Mouse (Mus musculus) olfactory bulb, adult 2 months (tissue): ENCODE measurements around the gene Akap7. TPM values are rescaled to one million over a fixed set of nuclear protein-coding genes. Genes with fewer than 3 reads are reported as not detected.

ENCODE experiments used
- H3K27ac ChIP-seq: fragments of 200-500 bp; 2 replicates; pipeline ENCODE4 v1.5.1; 2012; ENCODE audit warnings: low read depth, low read length; ENCODE audit not compliant: insufficient read depth
- H3K4me1 ChIP-seq: fragments of 200-500 bp; 2 replicates; pipeline ENCODE4 v1.6.1; 2012; ENCODE audit warnings: low read length; ENCODE audit not compliant: control insufficient read depth, insufficient read depth
- H3K4me3 ChIP-seq: fragments of 200-500 bp; 2 replicates; pipeline ENCODE4 v1.5.1; 2012; ENCODE audit warnings: mild to moderate bottlenecking, low read depth, low read length, moderate library complexity; ENCODE audit not compliant: insufficient read depth
- CTCF ChIP-seq: fragments of 200-500 bp; IDR thresholded peaks from 2 replicates; pipeline ENCODE4 v1.5.1; 2012; ENCODE audit warnings: low read depth, mild to moderate bottlenecking, low read length, moderate library complexity; ENCODE audit not compliant: insufficient read depth
- POLR2A ChIP-seq: fragments of 200-500 bp; IDR thresholded peaks from 2 replicates; pipeline ENCODE4 v1.6.1; 2012; ENCODE audit warnings: mild to moderate bottlenecking, low read depth, low read length, moderate library complexity; ENCODE audit not compliant: insufficient read depth
- WGBS: fragments of 180-500 bp; shearing (Covaris S2); methylation state at CpG from one replicate; pipeline ENCODE4 v1.1.7; 2018; 5-methylcytosine and 5-hydroxymethylcytosine counted together
- polyA plus RNA-seq: library from polyadenylated mRNA; stranded (reverse); fragments of >200 nt; gene quantifications from 2 replicates; pipeline ENCODE4 v1.2.4, GENCODE M21; 2012; ENCODE audit warnings: low replicate concordance; ENCODE audit not compliant: missing spikeins, insufficient read depth, insufficient read length

The Akap7 gene
- polyA plus RNA-seq, 1 experiment: not detected

GRCm38 (mm10) chr10:25321198-25321597 is 13.5 kb upstream of the Akap7 start:
- no peak overlapping the region for H3K4me3 ChIP-seq
- H3K27ac ChIP-seq: no peak overlapping the region
- whole genome bisulfite sequencing: 88% methylated on average over 4 of the region's 4 CpGs
- no peak for TF ChIP-seq POLR2A
- no peak for TF ChIP-seq CTCF
- H3K4me1 ChIP-seq: no peaks in the 10 kb centered on the region

DNA sequence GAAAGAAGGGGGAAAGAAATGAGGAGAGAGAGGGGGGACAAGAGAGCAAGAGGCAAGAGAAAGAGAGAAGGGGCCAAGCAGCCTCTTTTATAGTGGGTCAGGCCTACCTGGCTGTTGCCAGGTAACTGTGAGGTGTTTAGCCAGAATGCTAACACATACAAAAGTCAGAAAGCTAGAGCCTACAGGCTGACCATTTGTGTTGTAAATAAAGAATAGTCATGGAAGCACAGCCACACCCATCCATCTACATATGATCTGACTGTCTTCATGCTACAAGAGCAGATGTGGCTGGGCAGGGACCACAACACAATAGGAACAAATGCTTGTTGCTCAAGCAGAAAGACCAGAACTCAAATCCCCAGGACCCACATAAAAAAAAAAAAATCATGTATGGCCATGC is 11.9 kb upstream of the Akap7 start:
- no peak overlapping the region for H3K27ac ChIP-seq
- TF ChIP-seq POLR2A (no peak), CTCF (no peak)
- no peak overlapping the region for H3K4me3 ChIP-seq
- no peaks in the 10 kb centered on the region for H3K4me1 ChIP-seq

- no peak overlapping the region for H3K27ac ChIP-seq
- TF ChIP-seq POLR2A (no peak), CTCF (no peak)
- 86% methylated on average over 5 of the region's 5 CpGs for WGBS
- no peak overlapping the region for H3K4me3 ChIP-seq
- H3K4me1 ChIP-seq: no peaks in the 10 kb centered on the region
Observed at GRCm38 (mm10) chr10:25318405-25318804, 10.7 kb upstream of the Akap7 start.

DNA sequence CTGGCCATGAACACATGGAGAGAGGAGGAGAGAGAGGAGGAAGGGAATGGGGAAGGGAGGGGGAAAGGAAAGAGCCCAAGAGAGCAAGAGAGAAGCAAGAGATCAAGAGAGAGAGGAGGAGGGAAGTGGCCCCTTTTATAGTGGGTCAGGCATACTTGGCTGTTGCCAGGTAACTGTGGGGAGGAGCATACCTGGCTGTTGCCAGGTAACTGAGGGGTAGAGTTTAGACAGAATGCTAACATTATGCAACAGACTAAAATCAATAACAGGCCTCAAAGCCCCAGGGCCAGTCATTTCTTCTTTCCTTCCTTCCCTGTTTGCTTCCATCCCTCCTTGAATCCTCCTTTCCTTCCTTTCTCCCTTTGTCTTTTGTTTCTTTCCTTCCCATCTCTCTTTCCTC is 10.0 kb upstream of the Akap7 start:
- Histone ChIP-seq H3K4me1 (no peaks in the 10 kb centered on the region), H3K27ac (no peak overlapping the region), H3K4me3 (no peak overlapping the region)
- TF ChIP-seq CTCF: no peak
- TF ChIP-seq POLR2A: no peak

GRCm38 (mm10) chr10:25313856-25314584 is 6.3 kb upstream of the Akap7 start:
- TF ChIP-seq POLR2A (no peak), CTCF (no peak)
- no peak overlapping the region for H3K4me3 ChIP-seq
- 37% methylated on average over 17 of the region's 17 CpGs for WGBS
- no peak overlapping the region for H3K27ac ChIP-seq
- no peaks in the 10 kb centered on the region for H3K4me1 ChIP-seq

DNA sequence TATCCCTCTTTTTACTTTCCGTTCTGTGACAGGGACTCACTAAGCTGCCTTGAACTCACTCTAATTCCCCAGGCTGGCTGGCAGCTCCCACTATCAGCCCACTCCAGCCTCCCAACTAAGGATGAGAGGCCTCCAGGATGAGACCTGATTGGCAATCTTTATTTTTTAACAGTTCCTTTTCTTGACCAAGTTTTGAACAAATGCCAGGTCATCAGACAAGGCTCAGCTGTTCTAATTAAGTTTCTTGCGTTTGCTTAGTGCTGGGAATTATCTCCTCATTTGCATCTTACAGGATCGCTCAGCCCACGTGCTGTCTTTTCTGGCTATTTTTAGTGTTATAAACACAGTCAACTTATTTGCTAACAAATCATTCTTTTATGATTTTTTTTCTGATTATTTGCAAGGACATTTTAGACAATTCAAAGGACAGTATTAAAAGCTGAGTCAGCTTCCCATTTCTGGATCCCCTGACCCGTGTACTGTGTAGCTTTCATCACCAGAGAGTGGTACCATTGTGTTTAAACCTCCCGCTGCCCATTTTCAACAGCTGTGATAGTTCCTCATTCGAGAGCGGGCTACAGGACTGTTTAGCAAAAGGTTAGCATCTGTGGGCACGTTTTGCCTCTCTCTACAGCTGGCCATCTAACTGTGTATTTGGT is 4.0 kb upstream of the Akap7 start:
- Histone ChIP-seq H3K4me3 (no peak overlapping the region), H3K4me1 (no peaks in the 10 kb centered on the region), H3K27ac (no peak overlapping the region)
- 27% methylated on average over 9 of the region's 9 CpGs for WGBS
- TF ChIP-seq CTCF (no peak), POLR2A (no peak)

DNA sequence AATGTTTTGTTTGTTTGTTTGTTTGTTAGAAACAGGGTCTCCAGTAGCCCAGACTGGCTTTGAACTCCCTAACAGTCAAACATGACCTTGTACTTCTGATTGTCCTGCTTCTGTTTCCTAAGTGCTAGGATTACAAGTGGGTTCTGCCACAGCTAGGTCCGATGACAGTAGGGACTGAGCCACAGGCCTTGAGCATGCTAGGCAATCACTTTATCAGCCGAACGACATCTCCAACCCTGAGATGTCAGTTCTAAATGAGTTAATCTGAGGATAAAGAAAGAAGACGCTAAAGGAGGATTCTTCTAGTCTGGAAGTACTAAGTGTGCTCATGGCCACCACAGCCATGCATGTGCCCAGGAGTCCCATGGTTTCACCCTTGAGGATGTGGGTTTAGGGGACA is 3.1 kb upstream of the Akap7 start:
- 95% methylated on average over 4 of the region's 4 CpGs for WGBS
- TF ChIP-seq CTCF: no peak
- Histone ChIP-seq H3K4me1 (no peaks in the 10 kb centered on the region), H3K27ac (no peak overlapping the region), H3K4me3 (no peak overlapping the region)

DNA sequence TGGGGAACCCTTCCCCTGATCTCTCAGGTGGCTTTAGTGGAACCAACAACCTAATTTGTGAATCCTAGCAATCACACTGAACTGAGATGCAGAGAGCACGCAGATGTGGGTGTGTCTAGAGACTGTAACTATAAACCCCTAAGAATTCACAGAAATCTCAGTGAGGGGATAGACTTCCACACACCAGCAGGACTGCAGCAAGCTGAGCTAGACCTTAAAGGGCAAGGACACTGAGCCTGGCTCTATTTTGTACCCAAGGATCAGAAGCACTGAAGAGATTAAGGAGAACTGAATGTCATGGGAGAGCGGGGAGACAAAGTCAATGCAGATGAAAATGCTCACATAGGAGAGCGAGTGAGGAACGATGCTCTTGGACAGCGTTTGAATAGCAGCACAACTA is 2.3 kb upstream of the Akap7 start:
- TF ChIP-seq CTCF: no peak
- no peak for TF ChIP-seq POLR2A
- Histone ChIP-seq H3K4me3 (no peak overlapping the region), H3K27ac (no peak overlapping the region), H3K4me1 (no peaks in the 10 kb centered on the region)
- 93% methylated on average over 5 of the region's 5 CpGs for WGBS

GRCm38 (mm10) chr10:25305146-25305545 is 2.5 kb downstream of the Akap7 start:
- H3K4me3 ChIP-seq: no peak overlapping the region
- H3K27ac ChIP-seq: no peak overlapping the region
- no peaks in the 10 kb centered on the region for H3K4me1 ChIP-seq
- no peak for TF ChIP-seq POLR2A
- no peak for TF ChIP-seq CTCF
- WGBS: 67% methylated on average over 6 of the region's 6 CpGs

DNA sequence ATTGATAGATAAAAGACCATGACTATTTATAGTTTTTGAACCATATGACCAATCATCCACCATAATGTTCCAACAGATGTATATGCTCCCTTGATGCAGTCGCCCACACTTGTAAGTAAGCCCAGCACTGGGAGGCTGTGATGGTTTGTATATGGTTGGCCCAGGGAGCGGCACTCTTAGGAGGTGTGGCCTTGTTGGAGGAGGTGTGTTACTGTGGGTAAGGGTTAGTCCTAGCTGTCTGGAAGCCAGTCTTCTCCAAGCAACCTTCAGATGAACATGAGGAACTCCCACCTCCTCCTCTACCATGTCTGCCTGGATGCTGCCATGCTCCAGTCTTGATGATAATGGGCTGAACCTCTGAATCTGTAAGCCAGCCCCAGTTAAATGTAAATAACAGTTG is 3.1 kb downstream of the Akap7 start:
- TF ChIP-seq POLR2A: no peak
- TF ChIP-seq CTCF: no peak
- WGBS: 99% methylated on average over 2 of the region's 2 CpGs
- H3K4me1 ChIP-seq: no peaks in the 10 kb centered on the region
- H3K4me3 ChIP-seq: no peak overlapping the region
- H3K27ac ChIP-seq: no peak overlapping the region
